Mouse (Mus musculus): ENCODE data around the gene Castor1. TPM values are rescaled to one million over a fixed set of nuclear protein-coding genes. Genes with fewer than 3 reads are reported as not detected.

Gene Castor1
- polyA plus RNA-seq, 1 experiment: not detected

- 78% methylated on average over 16 of the region's 16 CpGs for WGBS
- no peak within 1 kb of the TSS; the same call in 1 of the 2 replicates for H3K4me3 ChIP-seq (ENCODE audit: insufficient read depth, low read depth, low read length)
- no peak within 1 kb of the TSS for H3K27ac ChIP-seq (ENCODE audit: insufficient read depth, low read depth, low read length)
- no peak for TF ChIP-seq CTCF (IDR thresholded peaks at IDR 0.05; ENCODE audit: insufficient read depth, low read depth, low read length)
- no peak for TF ChIP-seq POLR2A (IDR thresholded peaks at IDR 0.05; ENCODE audit: insufficient read depth, low read depth, low read length)
- no peaks in the 10 kb centered on the region for H3K4me1 ChIP-seq (ENCODE audit: control insufficient read depth, insufficient read depth, low read length)
Measured at GRCm38 (mm10) chr11:4235665-4236545, 17.9 kb downstream of the Castor1 start, which contains the start of gene Osm. Osm (plus strand) TSS chr11:4236420.

- no peak overlapping the region for H3K27ac ChIP-seq (ENCODE audit: insufficient read depth, low read depth, low read length)
- H3K4me1 ChIP-seq (ENCODE audit: control insufficient read depth, insufficient read depth, low read length): no peaks in the 10 kb centered on the region
- WGBS: 82% methylated on average over 21 of the region's 21 CpGs
- no peak for TF ChIP-seq CTCF (IDR thresholded peaks at IDR 0.05; ENCODE audit: insufficient read depth, low read depth, low read length)
- TF ChIP-seq POLR2A (IDR thresholded peaks at IDR 0.05; ENCODE audit: insufficient read depth, low read depth, low read length): no peak
- no peak overlapping the region for H3K4me3 ChIP-seq (ENCODE audit: insufficient read depth, low read depth, low read length)
Measured at GRCm38 (mm10) chr11:4236546-4237067, 18.6 kb downstream of the Castor1 start.

GRCm38 (mm10) chr11:4237389-4237912 lies 19.4 kb downstream of the Castor1 start:
- no peak overlapping the region for H3K27ac ChIP-seq (ENCODE audit: insufficient read depth, low read depth, low read length)
- TF ChIP-seq POLR2A (IDR thresholded peaks at IDR 0.05; ENCODE audit: insufficient read depth, low read depth, low read length): no peak
- no peak for TF ChIP-seq CTCF (IDR thresholded peaks at IDR 0.05; ENCODE audit: insufficient read depth, low read depth, low read length)
- H3K4me3 ChIP-seq (ENCODE audit: insufficient read depth, low read depth, low read length): no peak overlapping the region; the same call in 1 of the 2 replicates
- 83% methylated on average over 18 of the region's 18 CpGs for WGBS
- no peaks in the 10 kb centered on the region for H3K4me1 ChIP-seq (ENCODE audit: control insufficient read depth, insufficient read depth, low read length)

GRCm38 (mm10) chr11:4238167-4238566 lies 20.1 kb downstream of the Castor1 start:
- TF ChIP-seq POLR2A (IDR thresholded peaks at IDR 0.05; ENCODE audit: insufficient read depth, low read depth, low read length) (no peak), CTCF (IDR thresholded peaks at IDR 0.05; ENCODE audit: insufficient read depth, low read depth, low read length) (no peak)

DNA sequence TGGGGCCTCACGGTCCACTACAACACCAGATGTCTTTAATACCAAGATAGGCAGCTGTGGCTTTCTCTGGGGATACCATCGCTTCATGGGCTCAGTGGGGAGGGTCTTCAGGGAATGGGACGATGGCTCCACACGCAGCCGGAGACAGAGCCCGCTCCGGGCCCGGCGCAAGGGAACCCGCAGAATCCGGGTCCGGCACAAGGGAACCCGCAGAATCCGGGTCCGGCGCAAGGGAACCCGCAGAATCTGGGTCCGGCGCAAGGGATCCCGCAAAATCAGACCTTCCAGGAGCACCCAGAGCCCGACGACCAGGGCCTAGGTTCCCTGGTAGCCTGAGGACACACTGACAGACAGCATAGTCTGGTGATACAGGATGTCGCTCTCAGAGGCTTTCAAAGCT lies 21.7 kb downstream of the Castor1 start:
- 95% methylated on average over 23 of the region's 23 CpGs for WGBS
- TF ChIP-seq POLR2A (IDR thresholded peaks at IDR 0.05; ENCODE audit: insufficient read depth, low read depth, low read length) (no peak), CTCF (IDR thresholded peaks at IDR 0.05; ENCODE audit: insufficient read depth, low read depth, low read length) (no peak)
- Histone ChIP-seq H3K27ac (ENCODE audit: insufficient read depth, low read depth, low read length) (no peak overlapping the region), H3K4me1 (ENCODE audit: control insufficient read depth, insufficient read depth, low read length) (no peaks in the 10 kb centered on the region), H3K4me3 (ENCODE audit: insufficient read depth, low read depth, low read length) (no peak overlapping the region)

More at GRCm38 (mm10) chr11:4238167-4238566, 20.1 kb downstream of the Castor1 start:
- no peak overlapping the region for H3K27ac ChIP-seq (ENCODE audit: insufficient read depth, low read depth, low read length)
- H3K4me1 ChIP-seq (ENCODE audit: control insufficient read depth, insufficient read depth, low read length): no peaks in the 10 kb centered on the region
- 90% methylated on average over 6 of the region's 6 CpGs for WGBS
- H3K4me3 ChIP-seq (ENCODE audit: insufficient read depth, low read depth, low read length): no peak overlapping the region

GRCm38 (mm10) chr11:4240151-4240550 lies 22.1 kb downstream of the Castor1 start:
- Histone ChIP-seq H3K4me3 (ENCODE audit: insufficient read depth, low read depth, low read length) (no peak overlapping the region), H3K4me1 (ENCODE audit: control insufficient read depth, insufficient read depth, low read length) (no peaks in the 10 kb centered on the region), H3K27ac (ENCODE audit: insufficient read depth, low read depth, low read length) (no peak overlapping the region)
- TF ChIP-seq CTCF (IDR thresholded peaks at IDR 0.05; ENCODE audit: insufficient read depth, low read depth, low read length) (no peak), POLR2A (IDR thresholded peaks at IDR 0.05; ENCODE audit: insufficient read depth, low read depth, low read length) (no peak)
- WGBS: 70% methylated on average over 7 of the region's 7 CpGs

DNA sequence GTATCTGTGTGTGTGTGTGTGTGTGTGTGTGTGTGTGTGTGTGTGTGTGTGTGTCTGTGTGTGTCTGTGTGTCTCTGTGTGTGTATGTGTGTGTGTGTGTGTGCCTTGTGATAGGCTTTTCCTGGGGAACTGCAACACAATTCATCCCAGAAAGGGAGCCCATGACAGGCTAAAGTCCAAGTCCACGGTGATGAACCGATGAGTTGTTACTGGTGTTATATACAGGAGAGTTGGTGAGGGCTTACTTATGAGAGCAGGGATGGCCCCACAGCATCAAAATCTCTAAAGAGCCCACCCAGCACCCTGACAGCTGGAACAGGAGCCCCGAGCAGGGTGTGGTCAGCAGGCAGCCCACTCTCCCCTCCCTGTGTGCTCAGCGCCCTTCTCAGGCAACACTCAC lies 23.2 kb downstream of the Castor1 start:
- Histone ChIP-seq H3K4me3 (ENCODE audit: insufficient read depth, low read depth, low read length) (no peak overlapping the region), H3K4me1 (ENCODE audit: control insufficient read depth, insufficient read depth, low read length) (no peaks in the 10 kb centered on the region), H3K27ac (ENCODE audit: insufficient read depth, low read depth, low read length) (no peak overlapping the region)
- WGBS: 73% methylated on average over 4 of the region's 4 CpGs
- TF ChIP-seq POLR2A (IDR thresholded peaks at IDR 0.05; ENCODE audit: insufficient read depth, low read depth, low read length): no peak

GRCm38 (mm10) chr11:4246126-4246525 lies 28.1 kb downstream of the Castor1 start:
- WGBS: 83% methylated on average over 6 of the region's 6 CpGs

GRCm38 (mm10) chr11:4246623-4247022 lies 28.6 kb downstream of the Castor1 start:
- H3K4me1 ChIP-seq (ENCODE audit: control insufficient read depth, insufficient read depth, low read length): no peaks in the 10 kb centered on the region
- TF ChIP-seq CTCF (IDR thresholded peaks at IDR 0.05; ENCODE audit: insufficient read depth, low read depth, low read length): no peak
- no peak for TF ChIP-seq POLR2A (IDR thresholded peaks at IDR 0.05; ENCODE audit: insufficient read depth, low read depth, low read length)
- WGBS: 80% methylated on average over 4 of the region's 4 CpGs

More at GRCm38 (mm10) chr11:4246126-4246525, 28.1 kb downstream of the Castor1 start:
- TF ChIP-seq POLR2A (IDR thresholded peaks at IDR 0.05; ENCODE audit: insufficient read depth, low read depth, low read length) (no peak), CTCF (IDR thresholded peaks at IDR 0.05; ENCODE audit: insufficient read depth, low read depth, low read length) (no peak)
- Histone ChIP-seq H3K4me1 (ENCODE audit: control insufficient read depth, insufficient read depth, low read length) (no peaks in the 10 kb centered on the region), H3K27ac (ENCODE audit: insufficient read depth, low read depth, low read length) (no peak overlapping the region), H3K4me3 (ENCODE audit: insufficient read depth, low read depth, low read length) (no peak overlapping the region)

More at GRCm38 (mm10) chr11:4246623-4247022, 28.6 kb downstream of the Castor1 start:
- H3K27ac ChIP-seq (ENCODE audit: insufficient read depth, low read depth, low read length): no peak overlapping the region
- H3K4me3 ChIP-seq (ENCODE audit: insufficient read depth, low read depth, low read length): no peak overlapping the region
